Mouse (Mus musculus) hindbrain, embryonic 11.5 days (tissue): Measurements from ENCODE around the gene Tnnt1. TPM values are rescaled to one million over a fixed set of nuclear protein-coding genes. Genes with fewer than 3 reads are reported as not detected.
"Not testable (repeated sequence)": the region's sequence is repeated elsewhere in the genome, so short reads cannot be mapped to it uniquely, and the experiment has no call there.

Experiments
- ATAC-seq: fragments of 200-750 bp; cut with Nextera tagmentation; 2 replicates; pipeline ENCODE4 v1.8.0; 2017; ENCODE audit warnings: mild to moderate bottlenecking, moderate TSS enrichment, moderate library complexity; ENCODE audit not compliant: low FRiP score
- DNase-seq: peaks from one replicate; pipeline ENCODE4 v3.0.0-alpha.2; 2015; ENCODE audit warnings: low spot score
- H3K27ac ChIP-seq: fragments of 300-500 bp; sonication (generic); 2 replicates; pipeline ENCODE4 v1.5.1; 2014; ENCODE audit warnings: mild to moderate bottlenecking, low read depth, low read length
- H3K27me3 ChIP-seq: fragments of 300-500 bp; sonication (generic); 2 replicates; pipeline ENCODE4 v1.6.1; 2014; ENCODE audit warnings: mild to moderate bottlenecking, low read length, moderate library complexity, mixed read lengths; ENCODE audit not compliant: control insufficient read depth, insufficient read depth
- H3K36me3 ChIP-seq: fragments of 300-500 bp; sonication (generic); 2 replicates; pipeline ENCODE4 v1.6.1; 2014; ENCODE audit warnings: mild to moderate bottlenecking, low read length, moderate library complexity, mixed read lengths; ENCODE audit not compliant: control insufficient read depth, insufficient read depth
- H3K4me1 ChIP-seq: fragments of 300-500 bp; sonication (generic); replicated peaks from 2 replicates; pipeline ENCODE4 v1.6.1; 2014; ENCODE audit warnings: low read length, mixed read lengths; ENCODE audit not compliant: control insufficient read depth, insufficient read depth
- H3K4me2 ChIP-seq: fragments of 300-500 bp; sonication (generic); replicated peaks from 2 replicates; pipeline ENCODE4 v1.6.1; 2014; ENCODE audit warnings: mild to moderate bottlenecking, low read depth, low read length
- H3K4me3 ChIP-seq: fragments of 300-500 bp; sonication (generic); 2 replicates; pipeline ENCODE4 v1.5.1; 2014; ENCODE audit warnings: low read depth, low read length
- H3K9ac ChIP-seq: fragments of 300-500 bp; sonication (generic); 2 replicates; pipeline ENCODE4 v1.6.1; 2014; ENCODE audit warnings: low read depth, low read length
- H3K9me3 ChIP-seq: fragments of 300-500 bp; sonication (generic); 2 replicates; pipeline ENCODE4 v1.6.1; 2016; ENCODE audit warnings: low read length; ENCODE audit not compliant: control insufficient read depth
- WGBS: fragments of 180-500 bp; shearing (Covaris S2); extraction: QIAGEN DNeasy Blood & Tissue Kit; methylation state at CpG from one replicate; pipeline ENCODE4 v1.1.7; 2014; 5-methylcytosine and 5-hydroxymethylcytosine counted together
- polyA plus RNA-seq: library from polyadenylated mRNA; unstranded; fragments of >200 nt; fragmentation: Nextera tagmentation; extraction: Ambion mirVana; gene quantifications from 2 replicates; pipeline ENCODE4 v1.2.1, GENCODE M21; 2014

Gene Tnnt1
- polyA plus RNA-seq, 1 experiment from 2014 or later: 18.1 TPM

- WGBS: 72% methylated on average over 15 of the region's 15 CpGs
- not testable (repeated sequence) for H3K9me3 ChIP-seq, H3K9ac ChIP-seq, H3K36me3 ChIP-seq, H3K27ac ChIP-seq, H3K27me3 ChIP-seq, H3K4me1 ChIP-seq, H3K4me2 ChIP-seq, H3K4me3 ChIP-seq
- DNase-seq (peak; percentile 83), ATAC-seq (0 out of 2 replicates have a peak, but pooled peaks have one; percentile 22)
Observed at GRCm38 (mm10) chr7:4524212-4524922, 8.2 kb upstream of the Tnnt1 start, which contains the start of gene Tnni3. TSS of gene Tnni3 (minus strand) at chr7:4524229.

- ATAC-seq: no peak
- Histone ChIP-seq H3K4me2 (no peak overlapping the region), H3K9me3 (no peaks in the 10 kb centered on the region), H3K27me3 (peaks cover 5% of the 10 kb centered on the region), H3K4me3 (no peak overlapping the region), H3K4me1 (no peaks in the 10 kb centered on the region; the same call in 1 of the 2 replicates), H3K27ac (no peak overlapping the region), H3K9ac (no peak overlapping the region), H3K36me3 (no peaks in the 10 kb centered on the region)
- no peak for DNase-seq
- WGBS: 91% methylated on average over 33 of the region's 33 CpGs
Observed at GRCm38 (mm10) chr7:4523205-4524130, 7.3 kb upstream of the Tnnt1 start.

- Histone ChIP-seq H3K36me3 (no peaks in the 10 kb centered on the region), H3K27ac (no peak overlapping the region), H3K9ac (no peak overlapping the region), H3K27me3 (0 out of 2 replicates have a peak, but pooled peaks cover 2% of the 10 kb centered on the region), H3K4me1 (no peaks in the 10 kb centered on the region; the same call in 1 of the 2 replicates), H3K4me2 (no peak overlapping the region), H3K4me3 (no peak overlapping the region), H3K9me3 (no peaks in the 10 kb centered on the region)
- ATAC-seq (no peak), DNase-seq (no peak)
- WGBS: 76% methylated on average over 6 of the region's 6 CpGs
Observed at GRCm38 (mm10) chr7:4522292-4522691, 6.1 kb upstream of the Tnnt1 start.

GRCm38 (mm10) chr7:4521231-4522003, 5.2 kb upstream of the Tnnt1 start:
- H3K4me3 ChIP-seq: peak overlapping the region; percentile 10; the same call in 1 of the 2 replicates
- 0 out of 2 replicates have a peak, but pooled peaks cover 2% of the 10 kb centered on the region for H3K27me3 ChIP-seq
- no peaks in the 10 kb centered on the region for H3K9me3 ChIP-seq
- peak overlapping the region; percentile 39 for H3K4me2 ChIP-seq
- H3K36me3 ChIP-seq: no peaks in the 10 kb centered on the region
- no peak overlapping the region for H3K27ac ChIP-seq
- H3K9ac ChIP-seq: no peak overlapping the region
- WGBS: 27% methylated on average over 29 of the region's 32 CpGs
- DNase-seq (peak; percentile 39), ATAC-seq (no peak; the same call in 1 of the 2 replicates)
- no peaks in the 10 kb centered on the region; the same call in 1 of the 2 replicates for H3K4me1 ChIP-seq

GRCm38 (mm10) chr7:4518487-4518886, 2.3 kb upstream of the Tnnt1 start:
- Histone ChIP-seq H3K4me1 (peaks cover 2% of the 10 kb centered on the region; the same call in 1 of the 2 replicates), H3K4me3 (no peak overlapping the region), H3K9ac (no peak overlapping the region), H3K27me3 (0 out of 2 replicates have a peak, but pooled peaks cover 2% of the 10 kb centered on the region), H3K27ac (no peak overlapping the region), H3K9me3 (no peaks in the 10 kb centered on the region), H3K4me2 (no peak overlapping the region), H3K36me3 (no peaks in the 10 kb centered on the region)
- no peak for ATAC-seq
- WGBS: 87% methylated on average over 1 of the region's 1 CpGs
- no peak for DNase-seq

GRCm38 (mm10) chr7:4515853-4516252, 329 bp downstream of the Tnnt1 start:
- no peaks in the 10 kb centered on the region for H3K9me3 ChIP-seq
- peak; percentile 26 for ATAC-seq
- H3K36me3 ChIP-seq: no peaks in the 10 kb centered on the region
- H3K9ac ChIP-seq: no peak overlapping the region
- no peak overlapping the region for H3K4me2 ChIP-seq
- no peak for DNase-seq
- no peak overlapping the region for H3K27ac ChIP-seq
- no peak overlapping the region for H3K4me3 ChIP-seq
- peaks cover 2% of the 10 kb centered on the region; the same call in 1 of the 2 replicates for H3K4me1 ChIP-seq
- WGBS: 67% methylated on average over 6 of the region's 6 CpGs
- no peaks in the 10 kb centered on the region for H3K27me3 ChIP-seq

GRCm38 (mm10) chr7:4513829-4514712, 2.1 kb downstream of the Tnnt1 start:
- no peak for ATAC-seq
- Histone ChIP-seq H3K27ac (no peak overlapping the region), H3K4me2 (no peak overlapping the region), H3K27me3 (no peaks in the 10 kb centered on the region), H3K9ac (no peak overlapping the region), H3K9me3 (no peaks in the 10 kb centered on the region), H3K36me3 (no peaks in the 10 kb centered on the region), H3K4me3 (no peak overlapping the region), H3K4me1 (0 out of 2 replicates have a peak, but pooled peaks cover 2% of the 10 kb centered on the region)
- WGBS: 72% methylated on average over 6 of the region's 6 CpGs
- DNase-seq: no peak
